Mouse (Mus musculus): ENCODE results near the gene Gsg1l. TPM values are rescaled to one million over a fixed set of nuclear protein-coding genes. Genes with fewer than 3 reads are reported as not detected.

Gsg1l gene
- polyA plus RNA-seq (2014; fragmentation: Illumina TruSeq; extraction: RNeasy Lipid Tissue Mini Kit (QIAGEN cat#74804); ENCODE audit: low read depth, low replicate concordance) = 41.1 TPM

GRCm38 (mm10) chr7:126082286-126082741 lies at the start of gene Gsg1l:
Gsg1l (minus strand) TSS chr7:126082411.

Other genes starting within 250 kb of the Gsg1l start
- gene Xpo6, start 118.1 kb upstream of the Gsg1l start, polyA plus RNA-seq (2014; fragmentation: Illumina TruSeq; extraction: RNeasy Lipid Tissue Mini Kit (QIAGEN cat#74804); ENCODE audit: low read depth, low replicate concordance) = 72.1 TPM
- gene Sbk1, start 190.2 kb upstream of the Gsg1l start, polyA plus RNA-seq (2014; fragmentation: Illumina TruSeq; extraction: RNeasy Lipid Tissue Mini Kit (QIAGEN cat#74804); ENCODE audit: low read depth, low replicate concordance) = 25.2 TPM